Mouse (Mus musculus) ES-E14 (cell line): ENCODE results near the gene Ifitm1.

Experiments
- MAFK ChIP-seq: IDR thresholded peaks from 2 replicates; pipeline ENCODE4 v1.6.1; 2014; ENCODE audit warnings: mild to moderate bottlenecking, low read depth, low read length, inconsistent platforms; ENCODE audit not compliant: insufficient read depth
- ZC3H11A ChIP-seq: IDR thresholded peaks from 2 replicates; pipeline ENCODE4 v1.6.1; 2012; ENCODE audit warnings: low read depth, mild to moderate bottlenecking, inconsistent platforms, low read length, borderline replicate concordance

DNA sequence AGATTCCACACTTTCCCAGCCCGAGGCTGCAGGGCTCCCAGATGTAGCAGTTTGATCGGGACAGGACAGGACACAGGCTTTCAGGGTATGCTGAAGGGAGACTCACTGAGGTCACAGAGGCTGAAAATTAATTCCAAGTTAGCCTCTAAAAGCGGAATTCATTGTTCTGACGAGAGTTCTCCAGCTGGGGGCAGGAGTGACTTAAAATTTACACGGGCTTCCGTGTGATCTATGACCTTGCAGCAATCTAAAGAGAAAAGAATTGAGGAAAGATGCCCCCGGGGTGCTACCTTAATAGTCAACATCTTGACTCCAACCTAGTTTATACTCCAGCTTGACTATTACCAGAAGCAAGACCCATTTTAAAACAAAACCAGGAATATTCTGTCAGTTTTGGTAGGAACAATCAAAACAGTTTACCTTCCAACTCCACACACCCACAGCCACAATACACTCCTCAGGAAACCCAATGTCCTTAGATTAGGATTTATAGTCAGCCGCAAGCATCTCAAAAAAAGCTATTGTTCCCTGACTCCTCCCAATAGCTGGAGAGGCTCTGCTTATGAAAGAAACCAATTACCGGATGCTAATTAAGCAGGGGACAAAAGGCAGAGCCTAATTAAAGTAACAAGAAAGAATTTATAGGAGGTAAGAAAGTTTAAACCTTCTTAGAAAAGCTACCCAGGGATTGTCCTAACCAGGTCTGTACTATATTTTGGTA lies 7.7 kb upstream of the Ifitm1 start:
- no peak for TF ChIP-seq MAFK
- no peak for TF ChIP-seq ZC3H11A
